Mouse (Mus musculus) liver, adult 2 months (tissue): ENCODE data around the gene Enthd1.

Source experiments
- CTCF ChIP-seq: fragments of 200-500 bp; IDR thresholded peaks from 2 replicates; pipeline ENCODE4 v1.5.1; 2011; ENCODE audit warnings: low read depth, low read length, control low read depth
- POLR2A ChIP-seq: fragments of 200-500 bp; IDR thresholded peaks from 2 replicates; pipeline ENCODE4 v1.6.1; 2011; ENCODE audit warnings: low read length, control low read depth; ENCODE audit not compliant: insufficient read depth; ENCODE audit errors: extremely low read depth

DNA sequence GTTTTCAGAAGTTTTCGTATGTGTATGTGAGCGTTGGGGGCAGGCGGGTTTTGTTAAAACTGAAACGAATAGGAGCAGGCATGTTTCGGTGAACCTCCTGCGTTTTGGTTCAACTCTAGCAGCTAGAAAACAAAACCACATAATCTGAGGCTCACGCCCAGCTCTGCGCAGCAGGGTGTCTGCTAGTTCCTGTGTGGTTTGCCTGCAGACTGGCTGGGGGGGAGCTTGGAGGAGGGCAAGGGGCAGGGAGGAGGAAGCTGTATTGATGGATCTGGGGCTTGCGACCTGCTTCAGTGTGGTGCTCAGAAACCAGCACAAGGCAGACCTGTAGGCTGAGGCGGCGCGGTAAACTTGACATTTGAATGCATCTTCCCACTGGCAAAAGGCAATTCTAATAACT, 7.3 kb upstream of the Enthd1 start, which contains the start of gene Grap2:
- TF ChIP-seq CTCF (no peak), POLR2A (no peak)
